Mouse (Mus musculus) midbrain, embryonic 13.5 days (tissue): ENCODE measurements around the gene Il20rb. TPM values are rescaled to one million over a fixed set of nuclear protein-coding genes. Genes with fewer than 3 reads are reported as not detected.

Source experiments
- ATAC-seq: fragments of 200-750 bp; cut with Nextera tagmentation; 2 replicates; pipeline ENCODE4 v1.8.0; 2017; ENCODE audit warnings: mild to moderate bottlenecking, moderate TSS enrichment, moderate library complexity
- H3K27ac ChIP-seq: fragments of 300-500 bp; sonication (generic); 2 replicates; pipeline ENCODE4 v1.5.1; 2015; ENCODE audit warnings: inconsistent platforms, mild to moderate bottlenecking, moderate library complexity
- H3K27me3 ChIP-seq: fragments of 300-500 bp; sonication (generic); 2 replicates; pipeline ENCODE4 v1.6.1; 2015; ENCODE audit warnings: mild to moderate bottlenecking, inconsistent platforms
- H3K36me3 ChIP-seq: fragments of 300-500 bp; sonication (generic); 2 replicates; pipeline ENCODE4 v1.6.1; 2015; ENCODE audit warnings: mild to moderate bottlenecking, inconsistent platforms
- H3K4me1 ChIP-seq: fragments of 300-500 bp; sonication (generic); replicated peaks from 2 replicates; pipeline ENCODE4 v1.6.1; 2015; ENCODE audit warnings: inconsistent platforms
- H3K4me2 ChIP-seq: fragments of 300-500 bp; sonication (generic); replicated peaks from 2 replicates; pipeline ENCODE4 v1.6.1; 2015; ENCODE audit warnings: moderate library complexity, mild to moderate bottlenecking, inconsistent platforms
- H3K4me3 ChIP-seq: fragments of 300-500 bp; sonication (generic); replicated peaks from 2 replicates; pipeline ENCODE4 v1.5.1; 2015; ENCODE audit warnings: mild to moderate bottlenecking, inconsistent platforms
- H3K9ac ChIP-seq: fragments of 300-500 bp; sonication (generic); replicated peaks from 2 replicates; pipeline ENCODE4 v1.6.1; 2015; ENCODE audit warnings: mild to moderate bottlenecking, inconsistent platforms
- H3K9me3 ChIP-seq: fragments of 300-500 bp; sonication (generic); 2 replicates; pipeline ENCODE4 v1.6.1; 2016; ENCODE audit warnings: mild to moderate bottlenecking, inconsistent platforms
- WGBS: fragments of 180-500 bp; shearing (Covaris S2); methylation state at CpG from one replicate; pipeline ENCODE4 v1.1.7; 2015; 5-methylcytosine and 5-hydroxymethylcytosine counted together
- polyA plus RNA-seq: library from polyadenylated mRNA; unstranded; fragments of >200 nt; fragmentation: Nextera tagmentation; extraction: Ambion mirVana; gene quantifications from 2 replicates; pipeline ENCODE4 v1.2.1, GENCODE M21; 2015

Il20rb gene
- polyA plus RNA-seq, 1 experiment from 2014 or later = 0.86 TPM

- no peak overlapping the region for H3K4me2 ChIP-seq
- H3K4me3 ChIP-seq = no peak overlapping the region
- ATAC-seq = no peak
- H3K4me1 ChIP-seq = no peaks in the 10 kb centered on the region
- H3K36me3 ChIP-seq = no peaks in the 10 kb centered on the region
- 94% methylated on average over 3 of the region's 3 CpGs for WGBS
- H3K9ac ChIP-seq = no peak overlapping the region
- H3K27me3 ChIP-seq = no peaks in the 10 kb centered on the region
- H3K9me3 ChIP-seq = no peaks in the 10 kb centered on the region
- H3K27ac ChIP-seq = no peak overlapping the region
Measured at GRCm38 (mm10) chr9:100469681-100470080, 16.9 kb downstream of the Il20rb start.

DNA sequence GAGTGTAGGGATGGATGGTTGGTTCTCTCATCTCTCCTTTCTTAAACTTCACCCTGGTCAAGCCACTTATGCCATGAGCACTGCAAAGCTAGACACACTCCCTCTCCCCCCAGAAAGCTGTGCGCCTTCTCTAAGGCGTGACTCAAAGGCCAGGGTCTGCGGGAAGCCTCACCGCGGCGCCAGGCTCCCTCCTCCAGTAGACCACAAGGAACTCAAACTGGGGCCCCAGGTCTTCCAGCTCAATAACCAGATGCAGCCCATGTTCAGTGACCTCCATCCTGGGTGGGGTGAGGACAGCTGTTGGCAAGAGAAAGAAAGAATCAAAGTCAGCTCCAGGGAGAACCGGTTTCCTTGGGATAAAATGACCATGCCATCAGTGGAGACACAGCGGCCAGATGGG lies 18.4 kb downstream of the Il20rb start:
- H3K27me3 ChIP-seq = no peaks in the 10 kb centered on the region
- no peak overlapping the region for H3K4me2 ChIP-seq
- H3K4me3 ChIP-seq = no peak overlapping the region
- 94% methylated on average over 8 of the region's 8 CpGs for WGBS
- ATAC-seq = no peak
- H3K4me1 ChIP-seq = no peaks in the 10 kb centered on the region
- H3K9me3 ChIP-seq = no peaks in the 10 kb centered on the region
- no peaks in the 10 kb centered on the region for H3K36me3 ChIP-seq
- H3K27ac ChIP-seq = no peak overlapping the region
- no peak overlapping the region for H3K9ac ChIP-seq

- Histone ChIP-seq H3K9me3 (no peaks in the 10 kb centered on the region), H3K4me2 (no peak overlapping the region), H3K36me3 (no peaks in the 10 kb centered on the region), H3K4me3 (no peak overlapping the region), H3K27ac (no peak overlapping the region), H3K4me1 (no peaks in the 10 kb centered on the region), H3K9ac (no peak overlapping the region), H3K27me3 (no peaks in the 10 kb centered on the region)
- WGBS = 74% methylated on average over 7 of the region's 7 CpGs
- ATAC-seq = no peak
Measured at GRCm38 (mm10) chr9:100467653-100468052, 18.9 kb downstream of the Il20rb start.

- H3K9me3 ChIP-seq = no peaks in the 10 kb centered on the region
- no peaks in the 10 kb centered on the region for H3K27me3 ChIP-seq
- no peaks in the 10 kb centered on the region for H3K4me1 ChIP-seq
- H3K27ac ChIP-seq = no peak overlapping the region
- no peak overlapping the region for H3K4me2 ChIP-seq
- no peak overlapping the region for H3K4me3 ChIP-seq
- no peak for ATAC-seq
- 96% methylated on average over 3 of the region's 3 CpGs for WGBS
- no peaks in the 10 kb centered on the region for H3K36me3 ChIP-seq
- no peak overlapping the region for H3K9ac ChIP-seq
Measured at GRCm38 (mm10) chr9:100466743-100467142, 19.8 kb downstream of the Il20rb start.

DNA sequence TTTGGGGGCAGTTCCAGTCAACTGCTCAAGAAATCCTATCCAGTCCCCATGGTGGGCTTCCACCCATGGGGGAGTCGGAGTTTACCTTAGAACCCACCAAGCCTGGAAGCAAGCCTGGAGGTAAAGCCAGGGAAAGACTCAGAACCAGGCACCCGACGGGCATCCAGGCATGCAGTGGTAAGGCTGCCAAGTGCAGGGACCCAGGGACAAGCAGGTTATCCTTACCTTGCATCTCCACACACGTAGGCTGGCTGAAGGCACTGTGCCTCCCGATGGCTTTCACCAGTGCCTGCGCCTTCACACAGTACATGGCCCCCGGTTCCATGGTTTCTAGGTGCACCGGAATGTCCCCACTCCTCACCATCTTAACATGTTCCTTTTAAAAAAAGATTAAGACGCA lies 20.6 kb downstream of the Il20rb start:
- H3K36me3 ChIP-seq = no peaks in the 10 kb centered on the region
- H3K4me3 ChIP-seq = no peak overlapping the region
- ATAC-seq = no peak
- no peak overlapping the region for H3K4me2 ChIP-seq
- no peaks in the 10 kb centered on the region for H3K9me3 ChIP-seq
- no peak overlapping the region for H3K9ac ChIP-seq
- H3K27ac ChIP-seq = no peak overlapping the region
- no peaks in the 10 kb centered on the region for H3K4me1 ChIP-seq
- 94% methylated on average over 9 of the region's 9 CpGs for WGBS
- no peaks in the 10 kb centered on the region for H3K27me3 ChIP-seq

- H3K4me1 ChIP-seq = no peaks in the 10 kb centered on the region
- H3K4me2 ChIP-seq = no peak overlapping the region
- H3K9ac ChIP-seq = no peak overlapping the region
- H3K27me3 ChIP-seq = no peaks in the 10 kb centered on the region
- no peak for ATAC-seq
- no peak overlapping the region for H3K27ac ChIP-seq
- peaks cover 2% of the 10 kb centered on the region; the same call in 1 of the 2 replicates for H3K36me3 ChIP-seq
- no peak overlapping the region for H3K4me3 ChIP-seq
- no peaks in the 10 kb centered on the region for H3K9me3 ChIP-seq
- WGBS = 96% methylated on average over 5 of the region's 5 CpGs
Measured at GRCm38 (mm10) chr9:100465380-100465779, 21.2 kb downstream of the Il20rb start.

GRCm38 (mm10) chr9:100463771-100464170 lies 22.8 kb downstream of the Il20rb start:
- 95% methylated on average over 2 of the region's 2 CpGs for WGBS
- no peaks in the 10 kb centered on the region for H3K9me3 ChIP-seq

DNA sequence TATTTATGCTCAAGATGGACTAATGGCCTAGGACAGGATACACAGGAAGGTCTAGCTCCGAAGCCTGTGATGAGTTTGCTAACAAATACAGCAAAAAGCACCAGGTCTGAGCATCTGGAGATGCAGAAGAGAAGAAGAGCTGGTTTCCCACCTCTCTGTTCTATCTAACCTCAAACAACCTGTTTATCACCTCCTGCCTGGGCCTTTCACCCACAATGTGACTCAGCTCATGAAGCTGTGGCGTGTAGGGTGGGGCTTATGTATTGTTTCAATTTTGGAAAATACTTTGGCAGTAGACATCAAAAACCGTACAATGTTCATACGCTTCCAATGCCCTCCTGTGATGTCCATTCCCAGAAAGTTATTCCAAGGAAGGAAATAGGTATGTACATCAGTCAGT lies 24.5 kb downstream of the Il20rb start:
- ATAC-seq = no peak
- no peak overlapping the region for H3K27ac ChIP-seq
- WGBS = 97% methylated on average over 4 of the region's 4 CpGs
- no peaks in the 10 kb centered on the region for H3K4me1 ChIP-seq
- H3K4me2 ChIP-seq = no peak overlapping the region
- H3K9me3 ChIP-seq = no peaks in the 10 kb centered on the region
- H3K27me3 ChIP-seq = no peaks in the 10 kb centered on the region
- no peak overlapping the region for H3K9ac ChIP-seq
- H3K4me3 ChIP-seq = no peak overlapping the region
- H3K36me3 ChIP-seq = peaks cover 6% of the 10 kb centered on the region

More at GRCm38 (mm10) chr9:100463771-100464170, 22.8 kb downstream of the Il20rb start:
- Histone ChIP-seq H3K4me3 (no peak overlapping the region), H3K27ac (no peak overlapping the region), H3K27me3 (no peaks in the 10 kb centered on the region), H3K4me1 (no peaks in the 10 kb centered on the region), H3K36me3 (peaks cover 4% of the 10 kb centered on the region), H3K9ac (no peak overlapping the region), H3K4me2 (no peak overlapping the region)
- no peak for ATAC-seq

DNA sequence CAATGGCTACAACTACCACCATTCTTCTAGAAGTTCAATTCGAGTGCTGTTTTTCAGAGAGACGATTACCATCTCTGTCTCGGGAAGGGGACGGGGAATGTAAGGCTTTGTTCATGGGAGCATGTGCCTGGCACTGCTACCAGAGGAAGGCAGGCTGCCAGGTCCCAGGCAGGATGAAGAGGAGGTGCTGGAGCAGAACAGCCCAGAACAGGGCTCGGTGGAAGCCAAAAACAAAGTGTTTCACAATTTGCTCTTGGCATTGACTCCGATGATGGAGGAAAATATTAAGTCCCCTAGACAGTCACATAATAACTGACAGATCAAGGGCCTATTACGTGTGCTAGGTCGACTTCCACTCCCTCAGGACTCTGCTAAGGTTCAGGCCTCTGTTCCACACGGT lies 24.9 kb downstream of the Il20rb start:
- H3K4me3 ChIP-seq = no peak overlapping the region
- peaks cover 6% of the 10 kb centered on the region for H3K36me3 ChIP-seq
- no peaks in the 10 kb centered on the region for H3K9me3 ChIP-seq
- H3K9ac ChIP-seq = no peak overlapping the region
- no peaks in the 10 kb centered on the region for H3K27me3 ChIP-seq
- H3K27ac ChIP-seq = no peak overlapping the region
- H3K4me2 ChIP-seq = no peak overlapping the region
- no peaks in the 10 kb centered on the region for H3K4me1 ChIP-seq
- 87% methylated on average over 9 of the region's 9 CpGs for WGBS
- no peak for ATAC-seq

- no peak for ATAC-seq
- 0 out of 2 replicates have a peak, but pooled peaks cover 3% of the 10 kb centered on the region for H3K27me3 ChIP-seq
- H3K36me3 ChIP-seq = peaks cover 6% of the 10 kb centered on the region
- no peaks in the 10 kb centered on the region for H3K9me3 ChIP-seq
- H3K4me1 ChIP-seq = no peaks in the 10 kb centered on the region
- whole genome bisulfite sequencing = 96% methylated on average over 9 of the region's 9 CpGs
- no peak overlapping the region for H3K4me2 ChIP-seq
- H3K4me3 ChIP-seq = no peak overlapping the region
- no peak overlapping the region for H3K9ac ChIP-seq
- no peak overlapping the region for H3K27ac ChIP-seq
Measured at GRCm38 (mm10) chr9:100460203-100460602, 26.4 kb downstream of the Il20rb start.

DNA sequence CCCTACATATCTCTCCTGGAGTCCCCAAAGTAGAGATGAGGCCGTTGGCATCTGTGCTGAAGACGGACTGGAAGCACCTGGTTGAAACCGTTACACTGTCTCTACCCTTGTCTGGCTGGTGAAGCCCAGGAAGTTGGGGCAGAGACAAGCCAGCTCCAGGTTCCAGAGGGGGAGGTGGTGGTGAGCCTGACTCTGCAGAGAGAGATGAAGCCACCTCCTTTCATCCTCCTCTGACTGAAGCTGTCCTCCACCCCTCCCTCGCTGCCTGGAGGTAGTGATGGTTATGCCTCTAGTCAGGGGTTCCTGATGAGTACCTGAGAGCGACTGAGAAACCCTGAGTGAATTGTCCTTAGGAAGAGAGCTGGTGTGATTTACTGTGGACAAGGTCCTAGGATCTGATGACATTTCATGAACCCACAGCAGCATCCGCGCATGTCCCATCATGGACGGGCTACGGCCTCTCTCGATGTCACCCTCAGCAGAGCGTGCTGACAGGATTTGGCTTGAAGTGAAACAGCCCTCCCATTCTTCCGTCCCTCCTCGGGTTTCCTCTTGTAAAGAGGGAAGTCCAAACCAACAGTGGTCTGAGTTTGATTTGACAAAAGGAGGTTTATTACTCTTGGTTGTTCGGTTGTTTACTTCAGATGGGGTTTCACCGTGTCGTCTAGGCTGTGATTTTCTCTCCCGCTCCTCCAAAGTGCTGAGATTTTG lies 28.5 kb downstream of the Il20rb start:
- Histone ChIP-seq H3K36me3 (peaks cover 6% of the 10 kb centered on the region), H3K9ac (no peak overlapping the region), H3K4me2 (no peak overlapping the region), H3K4me3 (no peak overlapping the region), H3K9me3 (no peaks in the 10 kb centered on the region), H3K27me3 (0 out of 2 replicates have a peak, but pooled peaks cover 3% of the 10 kb centered on the region), H3K4me1 (peaks cover 6% of the 10 kb centered on the region; the same call in 1 of the 2 replicates), H3K27ac (no peak overlapping the region)
- WGBS = 92% methylated on average over 17 of the region's 17 CpGs
- no peak for ATAC-seq

DNA sequence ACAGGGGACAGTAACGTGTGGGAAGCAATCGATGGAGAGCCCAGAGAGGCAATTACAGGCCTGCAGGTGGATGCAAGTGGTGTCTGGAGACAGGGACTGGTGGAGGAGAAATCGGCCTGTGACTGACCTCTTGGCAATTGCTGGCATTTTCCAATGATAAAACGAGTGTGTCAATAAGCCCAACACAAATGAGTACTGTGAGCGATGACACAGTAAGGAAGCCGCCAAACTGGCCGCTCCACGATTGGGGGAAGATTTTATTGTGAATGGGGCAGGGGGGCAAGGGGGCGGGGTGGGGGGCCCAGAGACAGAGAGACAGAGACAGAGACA lies 32.0 kb downstream of the Il20rb start:
- H3K27ac ChIP-seq = no peak overlapping the region
- 29% methylated on average over 9 of the region's 9 CpGs for WGBS
- peaks cover 4% of the 10 kb centered on the region; the same call in 1 of the 2 replicates for H3K36me3 ChIP-seq
- H3K9me3 ChIP-seq = no peaks in the 10 kb centered on the region
- no peak overlapping the region; the same call in 1 of the 2 replicates for H3K9ac ChIP-seq
- peak; percentile 56; the same call in 1 of the 2 replicates for ATAC-seq
- H3K4me3 ChIP-seq = peak overlapping the region; percentile 34
- H3K27me3 ChIP-seq = 0 out of 2 replicates have a peak, but pooled peaks cover 3% of the 10 kb centered on the region
- H3K4me1 ChIP-seq = peaks cover 6% of the 10 kb centered on the region; the same call in 1 of the 2 replicates
- peak overlapping the region; percentile 60 for H3K4me2 ChIP-seq
